Mouse (Mus musculus) gastrocnemius, postnatal 36 days (tissue): ENCODE measurements around the gene Hip1r. TPM values are rescaled to one million over a fixed set of nuclear protein-coding genes. Genes with fewer than 3 reads are reported as not detected.
"Not testable (repeated sequence)": the region's sequence is repeated elsewhere in the genome, so short reads cannot be mapped to it uniquely, and the experiment has no call there.

ENCODE experiments used
- DNase-seq, 2 experiments: peaks; one replicate each; pipeline ENCODE4 v3.0.0; 2022
- intact Hi-C: fragments of 180-260 bp; cut with DNase I; formaldehyde crosslinking; loops from one replicate; pipeline ENCODE4 v1.15.1; 2025
- microRNA-seq, 2 experiments: library from miRNA; unstranded; fragments of <30 nt; microRNA quantifications; one replicate each; pipeline ENCODE4 v1.2.0; 2021
- total RNA-seq, 2 experiments: library from RNA; stranded (reverse); gene quantifications; 2 replicates each; pipeline ENCODE4 v1.2.3; 2021

Hip1r gene
- total RNA-seq, 2 experiments from 2014 or later: 7.2 to 8.1 TPM

DNA sequence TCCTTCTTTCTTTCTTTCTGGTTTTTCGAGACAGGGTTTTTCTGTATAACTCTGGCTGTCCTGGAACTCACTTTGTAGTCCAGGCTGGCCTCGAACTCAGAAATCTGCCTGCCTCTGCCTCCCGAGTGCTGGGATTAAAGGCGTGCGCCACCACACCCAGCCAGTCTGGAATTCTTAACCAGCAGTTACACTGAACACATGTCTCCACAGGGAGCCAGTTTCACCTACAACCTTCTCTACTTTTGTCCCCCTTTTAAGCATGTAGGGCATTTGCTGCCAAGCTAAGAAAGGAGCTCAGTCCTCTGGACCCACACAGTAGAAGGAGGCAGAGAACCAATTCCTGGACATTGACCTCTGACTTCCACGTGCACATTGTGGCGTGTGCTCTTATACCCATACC lies 79.2 kb downstream of the Hip1r start:
- DNase-seq, intact Hi-C loops: not testable (repeated sequence)

Small RNAs within 50 kb of the gene (microRNA-seq; reads per million reads assigned to microRNA genes)
- gene Mir7032: 0 reads per million in 2 experiments

Other genes with a start within 250 kb of the Hip1r start
- gene Rsrc2, start 224.2 kb upstream of the Hip1r start, total RNA-seq: 10 to 100 TPM; 30.2 to 40.5 TPM
- under 1 TPM; 0.69 to 0.92 TPM for gene Kntc1, start 223.9 kb upstream of the Hip1r start, total RNA-seq
- under 1 TPM in 1 of 2 experiments, not detected in 1; 0.22 TPM for gene Hcar2, start 108.1 kb upstream of the Hip1r start, total RNA-seq
- under 1 TPM in 1 of 2 experiments, not detected in 1; 0.54 TPM for gene Hcar1, start 93.6 kb upstream of the Hip1r start, total RNA-seq
- gene Denr, start 66.5 kb upstream of the Hip1r start, total RNA-seq: 10 to 100 TPM; 40.7 to 42.5 TPM
- under 1 TPM in 1 of 2 experiments, not detected in 1; 0.47 TPM for gene Gm43518, start 46.2 kb upstream of the Hip1r start, total RNA-seq
- 1 to 10 TPM; 1.1 to 1.6 TPM for gene Ccdc62, start 42.9 kb upstream of the Hip1r start, total RNA-seq
- 1 to 10 TPM; 4.7 to 4.8 TPM for gene Vps37b, start 58.6 kb downstream of the Hip1r start, total RNA-seq
- gene Abcb9, start 122.2 kb downstream of the Hip1r start, total RNA-seq: 1 to 10 TPM; 8.1 to 8.8 TPM
- 10 to 100 TPM; 10.5 to 10.6 TPM for gene Ogfod2, start 138.7 kb downstream of the Hip1r start, total RNA-seq
- 10 to 100 TPM; 42.8 to 47.6 TPM for gene Arl6ip4, start 142.5 kb downstream of the Hip1r start, total RNA-seq